Mouse (Mus musculus) brown adipose tissue, adult 24 weeks (tissue): ENCODE measurements around the gene Traf3ip2. TPM values are rescaled to one million over a fixed set of nuclear protein-coding genes. Genes with fewer than 3 reads are reported as not detected.

Experiments used
- H3K27ac ChIP-seq: fragments of 200-500 bp; replicated peaks from 2 replicates; pipeline ENCODE4 v1.5.1; 2012; ENCODE audit warnings: low read depth, mild to moderate bottlenecking, low read length
- H3K4me1 ChIP-seq: fragments of 200-500 bp; 2 replicates; pipeline ENCODE4 v1.6.1; 2012; ENCODE audit warnings: low read length, mixed read lengths; ENCODE audit not compliant: control insufficient read depth, insufficient read depth, insufficient read length
- H3K4me3 ChIP-seq: fragments of 200-500 bp; 2 replicates; pipeline ENCODE4 v1.5.1; 2012; ENCODE audit warnings: low read depth, mild to moderate bottlenecking, low read length, moderate library complexity; ENCODE audit not compliant: insufficient read depth
- polyA plus RNA-seq: library from polyadenylated mRNA; stranded (reverse); fragments of >200 nt; gene quantifications from 2 replicates; pipeline ENCODE4 v1.2.4, GENCODE M21; 2012; ENCODE audit not compliant: missing spikeins, insufficient read depth, insufficient read length

Traf3ip2 gene
- polyA plus RNA-seq, 1 experiment: 3.6 TPM

DNA sequence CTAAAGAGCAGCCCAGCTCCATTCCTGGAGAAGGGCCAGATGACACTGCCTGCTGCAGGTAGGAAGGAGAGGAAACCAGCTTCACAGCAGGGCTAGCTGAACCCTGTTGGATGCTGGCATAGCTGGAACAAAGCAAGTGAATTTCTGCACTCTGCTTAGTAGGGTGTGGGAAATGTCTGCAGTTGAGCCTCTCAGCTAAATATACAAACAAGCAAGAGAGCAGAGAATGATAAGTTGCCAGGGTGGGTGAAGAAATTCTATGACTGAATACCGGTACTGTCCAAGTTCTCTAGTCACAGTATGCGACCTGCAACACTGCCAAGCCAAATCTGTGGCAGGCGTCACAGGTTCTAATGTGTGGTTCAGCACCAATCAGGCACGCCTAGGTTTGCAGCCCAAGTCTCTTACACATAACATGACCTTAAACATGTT, 52.4 kb downstream of the Traf3ip2 start:
- Histone ChIP-seq H3K4me3 (no peak overlapping the region), H3K27ac (no peak overlapping the region), H3K4me1 (peaks cover 10% of the 10 kb centered on the region; the same call in 1 of the 2 replicates)

GRCm38 (mm10) chr10:39666027-39666426, 53.3 kb downstream of the Traf3ip2 start:
- Histone ChIP-seq H3K27ac (no peak overlapping the region), H3K4me3 (no peak overlapping the region), H3K4me1 (0 out of 2 replicates have a peak, but pooled peaks cover 6% of the 10 kb centered on the region)

DNA sequence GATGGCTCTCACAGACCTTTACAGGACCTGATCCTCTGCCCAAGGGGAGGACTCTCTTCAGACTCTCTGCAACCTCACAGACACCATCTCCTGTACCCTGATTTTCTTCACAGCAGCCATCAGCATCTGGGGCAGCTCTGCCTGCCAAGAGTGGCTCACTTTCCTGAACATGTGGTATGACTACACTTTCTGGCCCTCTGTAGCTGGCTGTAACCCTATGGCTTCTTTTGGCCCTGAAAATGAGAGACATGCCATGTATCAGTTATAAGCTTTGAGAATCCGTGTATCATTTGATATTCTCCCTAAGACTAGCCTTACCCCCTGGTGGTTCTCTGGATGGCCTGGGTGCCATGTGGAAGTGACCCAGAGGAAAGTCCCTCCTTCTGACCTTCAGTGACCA, 58.7 kb downstream of the Traf3ip2 start:
- H3K4me3 ChIP-seq: no peak overlapping the region
- no peaks in the 10 kb centered on the region for H3K4me1 ChIP-seq
- no peak overlapping the region for H3K27ac ChIP-seq

GRCm38 (mm10) chr10:39672547-39673051, 59.9 kb downstream of the Traf3ip2 start:
- no peak overlapping the region for H3K4me3 ChIP-seq
- H3K4me1 ChIP-seq: no peaks in the 10 kb centered on the region
- H3K27ac ChIP-seq: no peak overlapping the region

GRCm38 (mm10) chr10:39674106-39674505, 61.4 kb downstream of the Traf3ip2 start:
- no peak overlapping the region for H3K27ac ChIP-seq
- no peaks in the 10 kb centered on the region for H3K4me1 ChIP-seq
- no peak overlapping the region for H3K4me3 ChIP-seq

GRCm38 (mm10) chr10:39674766-39675165, 62.0 kb downstream of the Traf3ip2 start:
- Histone ChIP-seq H3K27ac (no peak overlapping the region), H3K4me1 (no peaks in the 10 kb centered on the region), H3K4me3 (no peak overlapping the region)

- Histone ChIP-seq H3K27ac (no peak overlapping the region), H3K4me3 (no peak overlapping the region), H3K4me1 (no peaks in the 10 kb centered on the region)
Measured at GRCm38 (mm10) chr10:39678199-39678791, 65.6 kb downstream of the Traf3ip2 start.

DNA sequence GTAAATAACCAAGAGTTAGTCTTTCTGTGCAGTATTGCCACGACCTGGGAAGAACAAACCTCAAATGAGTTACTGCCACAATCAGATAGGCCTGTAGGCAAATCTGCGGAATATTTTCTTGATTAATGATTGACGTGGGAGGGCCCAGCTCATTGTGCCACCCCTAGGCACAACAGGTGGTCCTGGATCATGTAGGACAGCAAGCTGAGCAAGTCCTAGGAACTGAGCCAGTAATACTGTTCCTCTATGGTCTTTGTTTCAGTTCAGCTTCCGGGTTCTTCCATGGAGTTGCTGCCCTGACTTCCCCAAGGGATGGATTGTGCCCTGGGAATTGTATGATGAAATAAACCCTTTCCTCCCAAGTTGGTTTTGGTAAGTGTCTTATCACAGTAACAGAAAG, 68.3 kb downstream of the Traf3ip2 start:
- no peak overlapping the region for H3K27ac ChIP-seq
- H3K4me1 ChIP-seq: no peaks in the 10 kb centered on the region; the same call in 1 of the 2 replicates
- H3K4me3 ChIP-seq: no peak overlapping the region

- no peak overlapping the region for H3K4me3 ChIP-seq
- no peak overlapping the region for H3K27ac ChIP-seq
- H3K4me1 ChIP-seq: no peaks in the 10 kb centered on the region; the same call in 1 of the 2 replicates
Measured at GRCm38 (mm10) chr10:39682556-39682955, 69.8 kb downstream of the Traf3ip2 start.

- Histone ChIP-seq H3K4me1 (no peaks in the 10 kb centered on the region; the same call in 1 of the 2 replicates), H3K4me3 (no peak overlapping the region), H3K27ac (no peak overlapping the region)
Measured at GRCm38 (mm10) chr10:39683481-39683880, 70.7 kb downstream of the Traf3ip2 start.

DNA sequence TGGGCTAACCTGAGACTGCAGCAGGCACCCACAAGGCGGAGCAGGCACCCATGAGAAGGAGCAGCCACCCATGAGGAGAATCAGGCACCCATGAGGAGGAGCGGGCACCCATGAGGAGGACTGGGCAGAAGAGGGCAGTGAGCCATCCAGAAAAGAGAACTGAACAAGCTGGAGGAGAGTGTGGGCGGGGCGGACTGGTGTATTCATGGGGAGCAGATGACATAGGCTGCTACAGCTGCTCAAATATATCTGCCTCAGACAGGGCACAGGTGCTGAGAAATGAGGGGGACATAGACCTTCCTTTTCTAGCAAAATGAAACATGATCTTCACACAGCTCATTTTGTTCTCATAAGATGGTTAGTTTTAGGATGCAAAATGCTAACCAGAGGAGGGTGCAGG, 74.1 kb downstream of the Traf3ip2 start:
- Histone ChIP-seq H3K27ac (no peak overlapping the region), H3K4me3 (no peak overlapping the region), H3K4me1 (no peaks in the 10 kb centered on the region; the same call in 1 of the 2 replicates)

DNA sequence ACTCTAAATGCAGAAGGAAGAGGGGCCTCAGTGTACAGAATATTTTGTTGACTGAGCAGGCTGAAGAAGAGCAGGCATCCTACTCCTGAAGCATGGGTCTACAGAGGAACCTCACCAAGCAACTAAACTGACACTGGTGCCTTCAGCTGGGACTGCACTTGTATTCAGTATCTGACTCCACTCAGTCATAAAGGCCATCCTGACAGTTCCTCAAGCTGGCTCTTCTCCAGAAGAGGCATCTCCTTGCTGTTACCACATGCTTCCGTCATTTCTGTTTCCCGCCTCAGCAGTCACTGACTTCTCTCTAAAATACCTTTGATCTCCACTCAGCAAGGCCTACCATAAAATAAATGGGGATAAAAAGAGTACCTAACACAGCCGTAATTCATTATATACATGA, 75.1 kb downstream of the Traf3ip2 start:
- Histone ChIP-seq H3K4me1 (no peaks in the 10 kb centered on the region; the same call in 1 of the 2 replicates), H3K4me3 (no peak overlapping the region), H3K27ac (no peak overlapping the region)

DNA sequence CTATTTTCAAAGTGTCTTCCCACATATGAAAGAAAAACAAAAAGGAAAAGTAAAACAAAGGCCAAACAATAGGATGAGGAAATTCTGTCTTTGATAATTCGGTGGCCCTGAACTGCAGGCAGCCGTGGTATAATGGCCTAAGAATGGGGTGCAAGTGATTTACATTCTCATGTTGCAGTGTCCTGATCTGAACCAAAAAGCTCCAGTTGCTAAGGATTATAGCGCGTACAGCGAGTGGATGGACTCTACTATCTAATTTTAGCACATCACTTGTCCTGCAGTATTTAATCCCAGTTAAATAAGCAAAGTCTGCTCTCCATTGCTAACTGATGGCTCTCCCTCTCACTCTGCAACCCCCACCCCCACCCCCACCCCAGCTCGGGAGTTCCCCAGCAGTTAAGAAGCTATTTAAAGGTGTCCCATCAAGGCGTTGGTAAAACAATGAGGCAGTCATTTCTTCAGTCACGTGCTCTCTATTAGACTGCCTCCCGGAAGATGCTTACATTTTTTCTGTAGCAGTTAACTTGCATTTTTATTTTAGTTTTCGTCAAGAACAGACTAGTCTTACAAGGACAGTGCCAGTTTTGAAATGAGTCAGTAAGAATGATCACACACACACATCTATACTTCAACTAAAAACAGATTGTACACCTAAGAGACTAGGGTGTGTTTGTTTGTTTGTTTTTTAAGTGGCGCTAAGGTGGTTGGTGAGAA, 78.8 kb downstream of the Traf3ip2 start:
- no peak overlapping the region for H3K4me3 ChIP-seq
- H3K4me1 ChIP-seq: no peaks in the 10 kb centered on the region
- H3K27ac ChIP-seq: no peak overlapping the region

DNA sequence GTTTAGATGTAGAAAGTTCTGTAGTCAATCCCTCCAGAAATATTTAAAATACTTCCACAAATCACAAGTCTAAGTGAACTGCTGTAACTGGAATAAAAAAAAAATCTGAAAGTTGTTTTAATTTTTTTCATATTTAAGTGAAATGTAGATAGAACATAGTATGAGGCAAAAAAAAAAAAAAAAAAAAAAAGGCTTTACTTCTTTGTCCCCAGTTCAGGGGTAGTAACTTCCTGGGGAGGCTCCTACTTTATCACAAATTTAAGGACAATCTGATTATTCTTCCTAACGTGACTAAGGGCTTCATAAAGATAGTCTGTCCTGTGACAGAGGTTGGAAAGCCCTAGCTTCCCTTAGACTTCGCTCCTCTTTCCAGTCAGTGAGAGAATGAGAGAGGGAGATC, 79.4 kb downstream of the Traf3ip2 start:
- no peak overlapping the region for H3K27ac ChIP-seq
- H3K4me3 ChIP-seq: no peak overlapping the region
- H3K4me1 ChIP-seq: no peaks in the 10 kb centered on the region
